Mouse (Mus musculus) forelimb bud, embryonic 11.5 days (tissue): ENCODE results near the gene Ado.

Source experiments
- DNase-seq: peaks from one replicate; pipeline ENCODE4 v3.0.0-alpha.2; 2012; ENCODE audit warnings: low read depth, low spot score

Gene Ado

GRCm38 (mm10) chr10:67548877-67549731 is at the start of gene Ado:
Ado (minus strand) TSS chr10:67548955.
- DNase-seq, result peak; percentile 88

DNA sequence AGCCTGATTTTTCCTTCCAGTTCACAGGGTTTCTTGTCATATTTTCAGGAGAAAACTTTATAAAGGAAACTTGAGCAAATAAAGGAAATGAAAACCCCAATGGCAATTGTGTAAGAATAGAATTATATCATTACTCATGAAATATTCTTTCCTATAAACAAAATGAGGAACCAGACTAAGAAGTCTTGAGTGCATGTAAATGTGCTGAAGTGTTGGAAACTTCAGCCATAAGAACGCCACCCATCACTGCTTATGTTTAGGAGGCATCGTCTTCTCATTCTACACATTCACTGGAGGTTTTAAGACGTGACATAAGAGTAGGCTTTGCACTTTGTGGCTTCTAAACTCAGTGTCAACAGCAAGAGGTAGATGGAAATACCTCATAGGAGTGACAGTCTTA is 46.5 kb upstream of the Ado start:
- no peak for DNase-seq

- no peak for DNase-seq
Observed at GRCm38 (mm10) chr10:67585873-67586610, 37.3 kb upstream of the Ado start.

DNA sequence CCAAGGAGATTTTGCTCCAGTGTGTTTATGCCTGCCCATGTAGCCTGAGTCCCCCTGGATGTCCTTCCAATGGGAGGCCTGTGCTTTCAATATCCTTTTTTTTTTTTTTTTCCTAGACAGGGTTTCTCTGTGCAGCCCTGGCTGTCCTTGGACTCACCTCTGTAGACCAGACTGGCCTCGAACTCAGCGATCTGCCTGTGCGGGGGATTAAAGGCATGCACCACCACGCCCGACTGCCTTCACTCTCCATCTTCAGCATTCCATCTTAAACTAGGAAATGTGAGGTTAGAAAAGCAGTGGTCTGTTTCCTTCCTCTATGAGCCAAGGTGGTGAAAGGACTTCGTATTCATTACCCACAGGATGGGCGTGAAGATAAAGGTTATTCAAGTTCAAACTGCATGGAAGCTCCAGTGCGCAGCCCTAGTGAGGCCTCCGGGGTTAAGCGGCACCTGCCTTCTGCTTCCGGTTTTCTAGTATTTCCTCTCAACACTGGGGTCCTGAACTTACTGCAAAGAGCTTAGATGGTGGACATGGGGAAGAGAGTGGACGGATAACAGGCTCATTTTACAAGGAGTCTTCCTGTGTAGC is 33.0 kb upstream of the Ado start:
- DNase-seq, result no peak

GRCm38 (mm10) chr10:67579830-67580229 is 31.1 kb upstream of the Ado start:
- DNase-seq, result no peak

GRCm38 (mm10) chr10:67573310-67573709 is 24.6 kb upstream of the Ado start:
- no peak for DNase-seq

DNA sequence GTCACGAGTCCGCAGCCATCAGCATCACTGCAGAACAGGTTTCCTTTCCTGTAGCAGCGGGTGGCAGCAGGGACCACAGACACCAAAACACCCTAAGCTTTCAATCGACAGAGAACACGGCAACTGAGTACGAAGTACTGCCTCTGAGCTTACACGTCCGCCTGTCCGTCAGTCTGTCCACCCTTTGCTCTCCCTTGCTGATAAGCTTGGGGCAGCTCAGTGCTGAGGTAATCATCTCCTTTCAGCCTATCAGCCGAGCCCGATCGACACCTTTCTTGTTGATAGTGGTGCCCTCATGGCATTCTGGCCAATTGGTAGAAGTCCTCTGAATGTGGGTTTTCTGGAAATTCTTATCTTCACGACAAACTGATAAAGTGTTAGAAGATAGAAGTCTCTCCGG is 22.7 kb upstream of the Ado start:
- DNase-seq, result no peak

GRCm38 (mm10) chr10:67569539-67569938 is 20.8 kb upstream of the Ado start:
- DNase-seq, result no peak

- DNase-seq, result no peak
Observed at GRCm38 (mm10) chr10:67566104-67566503, 17.3 kb upstream of the Ado start.

- DNase-seq, result no peak
Observed at GRCm38 (mm10) chr10:67564509-67564908, 15.8 kb upstream of the Ado start.

DNA sequence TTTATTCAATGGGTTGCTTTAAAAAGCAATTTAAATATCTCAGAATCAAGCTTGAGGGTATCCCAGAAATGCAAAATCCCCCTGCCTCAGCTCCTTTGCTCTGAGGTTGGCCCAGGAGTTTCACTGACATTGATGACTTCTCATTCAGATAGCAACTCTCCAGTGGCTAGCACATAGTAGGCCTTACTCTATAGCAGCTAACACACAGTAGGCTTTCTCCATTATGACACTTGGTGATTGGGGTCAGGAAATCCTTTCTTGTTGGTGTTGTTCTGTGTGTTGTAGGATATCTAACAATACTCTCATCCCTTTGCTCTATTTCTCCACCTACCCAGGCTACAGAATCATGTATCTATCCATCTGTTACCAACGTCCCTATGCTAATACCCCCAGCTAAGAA is 12.4 kb upstream of the Ado start:
- DNase-seq, result no peak

DNA sequence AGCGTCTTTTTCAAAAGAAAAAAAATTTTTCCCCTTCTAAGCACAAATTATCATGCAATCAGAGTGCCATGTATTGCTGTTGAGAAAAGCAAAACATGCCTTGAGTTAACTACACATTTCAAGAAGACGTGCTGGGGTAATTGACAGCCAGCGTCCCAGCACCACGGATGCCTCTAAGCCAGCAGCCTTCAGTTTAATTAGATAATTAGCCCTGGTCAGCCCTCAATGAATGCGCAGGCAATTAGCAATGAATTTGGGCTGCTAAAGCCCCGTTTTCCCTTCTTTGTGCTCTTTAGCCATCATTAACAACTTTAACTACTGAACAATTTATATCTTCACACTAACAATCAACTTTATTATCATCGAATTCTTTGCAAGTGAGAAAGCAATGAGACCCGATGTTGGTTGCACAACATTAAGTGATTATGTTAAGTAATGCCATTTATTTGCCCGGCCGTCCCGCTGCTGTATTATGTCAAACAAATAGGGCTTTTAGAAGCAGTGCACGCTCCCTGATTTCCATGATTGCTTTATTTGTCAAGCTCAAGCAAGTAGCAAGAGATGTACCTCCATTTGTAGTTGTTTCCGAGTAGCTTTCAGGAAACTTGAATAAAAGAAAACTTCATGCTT is 11.1 kb upstream of the Ado start:
- no peak for DNase-seq

- DNase-seq, result no peak
Observed at GRCm38 (mm10) chr10:67558053-67558452, 9.3 kb upstream of the Ado start.

- DNase-seq, result peak; percentile 34
Observed at GRCm38 (mm10) chr10:67548261-67548854, 397 bp downstream of the Ado start.

GRCm38 (mm10) chr10:67547850-67548260 is 900 bp downstream of the Ado start:
- no peak for DNase-seq

GRCm38 (mm10) chr10:67540591-67540990 is 8.2 kb downstream of the Ado start:
- no peak for DNase-seq

DNA sequence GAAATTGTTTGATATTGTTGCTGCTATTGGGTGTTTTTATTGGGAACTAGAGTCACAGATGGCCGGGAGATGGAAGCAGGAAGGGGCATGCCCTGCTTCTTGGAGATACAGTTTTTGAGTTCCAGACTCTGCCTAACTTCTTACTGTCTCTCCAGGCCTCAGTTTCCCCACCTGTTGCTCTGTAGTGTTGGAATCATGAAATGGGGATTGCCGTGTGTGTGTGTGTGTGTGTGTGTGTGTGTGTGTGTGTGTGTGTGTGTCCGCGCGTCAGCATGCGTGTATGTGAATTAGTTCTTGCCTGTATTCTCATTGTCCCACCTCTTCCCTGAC is 9.4 kb downstream of the Ado start:
- DNase-seq, result no peak

- no peak for DNase-seq
Observed at GRCm38 (mm10) chr10:67538585-67539400, 10.0 kb downstream of the Ado start.

DNA sequence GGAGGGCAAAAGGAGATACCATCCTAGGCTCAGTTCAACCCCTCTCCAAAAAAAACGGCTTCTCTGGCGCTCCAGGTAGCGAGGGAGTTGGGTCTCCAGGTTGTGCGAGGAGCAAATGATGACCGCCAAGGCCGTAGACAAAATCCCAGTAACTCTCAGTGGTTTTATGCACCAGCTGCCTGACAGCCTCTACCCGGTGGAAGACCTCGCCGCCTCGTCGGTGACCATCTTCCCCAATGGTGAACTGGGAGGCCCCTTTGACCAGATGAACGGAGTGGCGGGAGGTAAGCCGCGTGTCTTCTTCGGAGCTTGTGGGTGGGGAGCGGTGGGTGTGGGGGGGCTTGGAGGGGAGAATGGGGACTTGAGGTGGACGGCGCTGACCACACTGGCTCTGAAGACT is 10.6 kb downstream of the Ado start:
- no peak for DNase-seq

GRCm38 (mm10) chr10:67537151-67537994 is 11.4 kb downstream of the Ado start:
- peak; percentile 91 for DNase-seq
